Mouse (Mus musculus) adrenal gland (tissue): ENCODE results near the gene Sppl3.

ENCODE experiments used
- intact Hi-C: fragments of 180-260 bp; cut with DNase I; formaldehyde crosslinking; loops from one replicate; pipeline ENCODE4 v1.15.1; 2025

Sppl3 gene

GRCm38 (mm10) chr5:115118961-115119570, 108.1 kb downstream of the Sppl3 start, which contains the start of gene Acads:
Gene Acads (minus strand): TSS chr5:115119346.
- intact Hi-C loops: no loop called here

DNA sequence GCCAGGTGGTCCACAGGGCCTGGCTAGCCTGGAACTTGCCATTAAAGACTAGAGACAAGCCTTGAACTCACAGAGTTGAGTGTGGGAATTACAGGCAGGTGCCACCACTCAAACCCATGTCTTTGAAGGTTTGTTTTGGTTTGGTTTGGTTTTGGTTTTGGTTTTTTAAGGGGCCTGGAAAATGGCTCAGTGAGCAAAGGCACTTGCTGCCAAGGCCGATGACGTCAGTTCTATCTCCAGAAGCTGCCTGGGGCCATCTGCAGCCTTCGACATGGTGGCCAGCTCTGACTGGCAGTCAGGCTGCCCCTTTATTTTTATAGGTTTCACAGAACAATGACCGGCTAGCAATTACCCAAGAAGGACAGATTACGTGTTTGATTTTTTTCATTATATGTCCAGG, 110.0 kb downstream of the Sppl3 start:
- intact Hi-C loops: no loop called here

- intact Hi-C loops: loop anchor here (5.0 kb wide), 2 partner anchors 38 to 108 kb away; no protein-coding TSS in a partner anchor
Observed at GRCm38 (mm10) chr5:115124690-115125089, 113.8 kb downstream of the Sppl3 start.

DNA sequence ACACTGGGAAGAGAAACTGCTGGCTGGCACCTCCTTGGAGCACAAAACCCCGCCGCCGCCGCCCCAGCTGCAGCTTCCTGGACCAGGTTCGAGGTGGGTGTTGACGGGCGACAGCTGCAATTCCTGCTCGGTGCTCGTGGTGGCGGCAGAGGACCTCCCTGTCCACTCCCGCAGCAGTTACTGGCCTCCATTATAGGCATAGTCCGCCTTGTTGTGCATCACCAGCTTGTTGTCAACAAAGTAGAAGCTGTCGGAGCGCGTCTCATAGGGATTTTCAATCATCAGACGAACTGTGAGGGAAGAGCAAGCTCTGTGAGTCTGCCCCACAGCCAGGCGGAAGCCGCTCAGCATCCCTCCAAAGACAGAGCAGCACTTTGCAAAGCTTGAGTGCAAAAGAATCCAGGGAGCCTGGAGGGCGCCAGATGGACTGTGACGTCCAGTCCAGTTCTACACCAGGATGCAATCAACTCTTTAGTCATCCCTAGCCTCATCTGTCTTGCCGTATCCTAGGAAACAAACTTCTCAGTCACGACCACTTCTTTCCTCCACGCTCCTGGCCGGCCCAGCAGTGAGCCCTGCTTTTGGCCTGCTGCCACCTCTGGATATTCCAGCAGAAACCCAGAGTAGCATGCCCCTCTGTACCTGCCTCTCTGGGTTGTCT, 114.4 kb downstream of the Sppl3 start:
- intact Hi-C loops: loop anchor here (5.0 kb wide), 2 partner anchors 37 to 107 kb away; no protein-coding TSS in a partner anchor

DNA sequence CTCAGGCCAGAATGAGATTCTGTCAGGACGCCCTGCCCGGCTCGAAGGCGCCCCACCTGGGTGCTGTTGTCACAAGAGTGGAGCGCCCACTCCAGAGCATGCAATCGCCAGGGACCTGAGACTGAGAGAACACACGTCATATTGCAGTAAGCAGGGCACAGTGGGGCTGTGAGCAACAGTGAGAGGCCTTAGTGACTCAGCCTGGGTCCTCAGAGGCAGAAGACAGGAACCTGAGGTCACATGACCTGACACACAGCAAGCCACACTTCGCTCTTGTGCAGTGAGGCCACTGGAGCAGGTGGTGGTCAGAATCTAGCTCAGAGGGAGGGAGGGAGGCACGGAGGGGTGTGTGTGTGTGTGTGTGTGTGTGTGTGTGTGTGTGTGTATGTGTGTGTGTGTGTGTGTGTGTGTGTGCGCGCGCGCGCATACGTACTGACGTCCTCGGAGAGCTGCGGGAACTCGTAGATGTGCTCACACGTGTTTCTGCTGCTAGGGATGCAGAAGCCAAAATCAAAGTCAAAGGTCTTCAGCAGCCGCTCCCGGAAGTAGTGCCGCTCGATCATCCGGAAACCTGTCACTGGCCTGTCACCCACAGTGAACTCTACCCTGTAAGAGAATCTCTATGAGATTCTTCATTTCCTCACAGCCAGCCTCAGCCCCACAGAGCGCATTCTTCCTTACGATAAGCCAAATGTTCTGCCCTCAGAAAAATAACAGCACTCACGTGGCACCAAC, 115.8 kb downstream of the Sppl3 start:
- intact Hi-C loops: loop anchor here (5.0 kb wide), 2 partner anchors 36 to 106 kb away; no protein-coding TSS in a partner anchor

DNA sequence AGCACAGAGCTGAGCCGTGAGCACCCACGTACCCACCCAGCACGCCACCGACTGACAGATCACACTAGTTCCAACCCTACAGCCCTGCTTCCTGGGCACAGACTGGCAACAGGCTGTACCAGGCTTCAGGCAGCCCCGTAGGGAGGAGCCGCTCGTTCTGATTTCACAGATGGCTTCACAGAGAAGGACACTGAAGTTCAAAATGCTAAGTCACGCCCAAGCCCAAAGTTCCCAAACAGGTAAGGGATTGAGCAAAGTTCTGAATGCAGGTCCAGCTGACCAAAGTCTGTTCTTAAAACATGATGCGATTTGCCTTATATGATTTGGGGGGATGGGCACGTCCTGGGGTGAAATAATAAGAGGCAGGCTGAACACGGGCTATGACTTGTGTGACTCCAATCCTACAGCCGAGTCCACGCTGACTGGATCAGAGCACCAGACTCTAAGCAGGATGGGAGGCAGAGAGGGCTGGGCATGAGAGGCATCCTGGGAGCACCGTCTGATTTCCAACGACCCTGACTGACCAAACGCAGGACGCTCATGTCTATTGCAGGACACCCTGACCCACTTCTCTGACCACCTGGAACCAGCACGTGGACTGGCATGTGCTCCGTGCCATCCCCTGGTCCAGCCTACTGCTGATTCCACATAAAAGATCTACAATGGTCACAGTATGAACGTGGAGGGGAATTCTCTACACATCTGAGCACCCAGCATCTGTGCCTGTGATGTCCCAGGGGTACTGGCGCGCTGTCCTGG, 116.7 kb downstream of the Sppl3 start:
- intact Hi-C loops: loop anchor here (5.0 kb wide), 2 partner anchors 35 to 105 kb away; no protein-coding TSS in a partner anchor

DNA sequence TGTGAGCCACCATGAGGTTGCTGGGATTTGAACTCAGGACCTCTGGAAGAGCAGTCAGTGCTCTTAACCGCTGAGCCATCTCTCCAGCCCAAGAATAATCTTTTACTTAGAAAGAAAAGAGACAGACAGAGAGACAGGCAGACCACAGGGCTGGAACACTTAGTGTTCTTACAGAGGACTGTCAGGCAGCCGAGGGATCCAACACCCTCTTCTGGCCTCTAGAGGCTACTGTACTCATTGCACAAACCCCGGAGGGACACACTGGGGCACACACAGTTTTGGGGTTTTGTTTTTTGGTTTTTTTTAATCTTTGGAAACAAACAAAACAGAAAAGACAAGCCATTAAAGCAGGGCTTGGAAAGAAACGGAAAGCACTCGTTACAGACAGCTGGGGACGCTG, 118.4 kb downstream of the Sppl3 start:
- intact Hi-C loops: loop anchor here (5.0 kb wide), 2 partner anchors 33 to 103 kb away; no protein-coding TSS in a partner anchor

- intact Hi-C loops: no loop called here
Observed at GRCm38 (mm10) chr5:115132465-115132864, 121.5 kb downstream of the Sppl3 start.

- intact Hi-C loops: no loop called here
Observed at GRCm38 (mm10) chr5:115133358-115134066, 122.6 kb downstream of the Sppl3 start.

DNA sequence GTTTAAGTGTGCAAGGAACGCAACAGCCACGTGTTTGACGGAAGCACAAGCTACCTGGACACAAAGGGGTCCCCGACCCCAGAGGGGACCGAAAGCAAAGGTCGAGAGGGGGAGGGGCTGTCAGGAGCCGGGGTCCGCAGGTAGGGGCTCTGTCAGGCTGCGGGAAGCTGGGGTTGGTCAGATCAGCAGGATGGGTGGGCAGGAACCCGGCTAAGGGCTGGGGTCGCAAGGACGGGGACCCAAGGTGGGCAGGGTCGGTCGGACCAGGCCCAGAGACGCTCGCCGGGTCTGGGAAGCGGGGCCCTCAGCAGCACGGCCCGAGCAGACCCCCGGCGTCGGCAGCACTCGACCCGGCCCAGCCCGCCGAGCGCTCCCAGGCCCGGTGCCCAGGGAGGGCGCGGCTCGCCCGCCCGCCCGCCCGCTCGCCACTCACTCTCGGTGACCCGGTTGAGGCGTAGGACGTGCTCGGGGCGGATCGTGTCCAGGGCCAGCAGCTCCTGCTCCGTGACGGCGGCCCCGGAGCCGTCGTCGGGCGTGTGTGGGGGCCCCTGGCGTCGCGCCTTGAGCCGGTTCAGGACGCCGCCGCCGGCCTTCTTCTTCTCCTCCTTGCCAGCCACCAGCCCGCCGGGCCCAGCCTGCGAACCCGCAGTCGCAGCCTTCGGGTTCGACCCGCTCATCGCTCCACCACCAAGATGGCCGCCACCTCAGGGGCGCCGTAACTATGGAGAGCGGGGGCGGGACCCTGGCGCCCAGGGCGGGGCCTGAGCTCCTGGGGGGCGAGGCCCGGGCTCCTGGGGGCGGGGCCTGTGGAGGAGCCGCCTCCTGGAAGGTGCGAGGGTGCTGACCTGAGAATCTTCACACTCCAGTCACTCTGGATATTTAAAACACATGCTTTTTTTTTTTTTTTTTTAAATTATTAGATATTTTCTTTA, 123.6 kb downstream of the Sppl3 start, which contains the start of gene Unc119b:
Unc119b (minus strand) TSS at position 742 of the 932 bp plus-strand sequence.
- intact Hi-C loops: no loop called here

DNA sequence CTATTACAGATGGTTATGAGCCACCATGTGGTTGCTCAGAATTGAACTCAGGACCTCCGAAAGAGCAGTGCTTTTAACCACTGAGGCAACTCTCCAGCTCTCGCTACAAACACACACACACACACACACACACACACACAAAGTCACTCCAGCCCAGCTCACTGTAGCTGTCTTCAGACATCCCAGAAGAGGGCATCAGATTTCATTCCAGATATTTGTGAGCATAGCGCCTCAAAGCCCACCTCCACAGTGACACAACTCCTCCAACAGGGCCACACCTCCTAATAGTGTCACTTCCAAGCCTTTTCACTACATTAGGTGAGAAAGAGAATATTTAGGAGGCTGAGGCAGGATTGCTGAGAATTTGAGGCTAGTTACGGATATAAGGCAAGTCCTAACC, 128.2 kb downstream of the Sppl3 start:
- intact Hi-C loops: no loop called here

DNA sequence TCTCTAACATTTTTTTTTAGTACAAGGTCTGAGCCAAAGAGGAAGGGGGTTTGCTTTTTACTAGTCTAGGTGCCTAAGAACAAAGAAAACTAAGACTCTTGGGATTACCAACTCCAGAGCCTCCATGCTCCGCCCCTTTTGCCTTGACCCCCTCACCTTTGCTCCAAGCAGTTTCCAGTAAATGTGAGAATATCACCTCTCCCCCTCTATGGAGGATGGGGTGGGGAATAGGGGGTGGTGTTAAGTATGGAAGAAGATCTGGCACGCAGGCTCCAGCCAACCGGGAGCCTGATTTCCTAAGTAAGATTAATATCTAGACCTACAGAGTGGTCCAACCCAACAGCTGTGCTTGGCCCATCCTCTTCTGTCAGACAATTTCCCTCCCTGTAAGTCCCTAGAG, 129.8 kb downstream of the Sppl3 start:
- intact Hi-C loops: no loop called here

DNA sequence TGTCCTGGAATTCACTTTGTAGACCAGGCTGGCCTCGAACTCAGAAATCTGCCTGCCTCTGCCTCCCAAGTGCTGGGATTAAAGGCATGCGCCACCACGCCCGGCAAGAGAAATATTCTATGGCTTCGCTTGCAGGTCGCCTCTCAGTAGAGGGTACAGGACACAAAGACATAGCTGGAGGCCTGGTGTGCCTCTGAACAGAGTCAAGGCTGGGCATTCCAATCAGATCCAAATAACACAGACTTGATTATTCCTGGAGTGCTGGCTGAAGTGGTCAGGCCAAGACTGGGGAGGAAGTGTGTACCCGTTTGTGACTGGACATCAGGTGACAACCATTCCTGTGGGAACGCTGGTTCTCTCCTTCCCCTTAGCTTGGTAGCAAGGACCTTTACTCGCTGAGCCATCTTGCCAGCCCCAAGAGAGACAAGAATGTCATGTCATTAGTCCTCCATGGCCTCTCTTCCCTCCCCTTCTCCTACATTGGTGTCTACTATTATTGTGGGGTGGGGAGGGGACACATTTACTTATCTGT, 131.3 kb downstream of the Sppl3 start:
- intact Hi-C loops: no loop called here

GRCm38 (mm10) chr5:115143552-115143951, 132.6 kb downstream of the Sppl3 start:
- intact Hi-C loops: no loop called here

- intact Hi-C loops: no loop called here
Observed at GRCm38 (mm10) chr5:115144471-115144870, 133.5 kb downstream of the Sppl3 start.

GRCm38 (mm10) chr5:115145253-115145968, 134.5 kb downstream of the Sppl3 start:
- intact Hi-C loops: no loop called here

GRCm38 (mm10) chr5:115145976-115146746, 135.2 kb downstream of the Sppl3 start:
- intact Hi-C loops: no loop called here

- intact Hi-C loops: no loop called here
Observed at GRCm38 (mm10) chr5:115146747-115147130, 135.8 kb downstream of the Sppl3 start.
